Mouse (Mus musculus) liver, adult 2 months (tissue): ENCODE data around the gene Gabbr2. TPM values are rescaled to one million over a fixed set of nuclear protein-coding genes. Genes with fewer than 3 reads are reported as not detected.
A peak's percentile ranks its signal among the peaks of the same experiment; 100 is the strongest.

Experiments used
- DNase-seq: peaks from one replicate; pipeline ENCODE4 v3.0.0-alpha.2; 2011; ENCODE audit warnings: low read depth, low spot score; ENCODE audit errors: extremely low read depth
- H3K27ac ChIP-seq: fragments of 200-500 bp; replicated peaks from 2 replicates; pipeline ENCODE4 v1.5.1; 2012; ENCODE audit warnings: low read depth, mild to moderate bottlenecking, control low read depth, inconsistent platforms, low read length; ENCODE audit not compliant: insufficient read depth
- H3K27me3 ChIP-seq: fragments of 200-500 bp; 2 replicates; pipeline ENCODE4 v1.6.1; 2012; ENCODE audit warnings: mild to moderate bottlenecking, moderate library complexity, low read length, inconsistent platforms; ENCODE audit not compliant: control insufficient read depth, insufficient read depth
- H3K36me3 ChIP-seq: fragments of 200-500 bp; 2 replicates; pipeline ENCODE4 v1.6.1; 2012; ENCODE audit warnings: low read length, inconsistent platforms; ENCODE audit not compliant: control insufficient read depth, insufficient read depth
- H3K4me1 ChIP-seq: fragments of 200-500 bp; 2 replicates; pipeline ENCODE4 v1.6.1; 2011; ENCODE audit warnings: low read length; ENCODE audit not compliant: control insufficient read depth, insufficient read depth
- H3K4me3 ChIP-seq: fragments of 200-500 bp; 2 replicates; pipeline ENCODE4 v1.5.1; 2011; ENCODE audit warnings: low read depth, mild to moderate bottlenecking, control low read depth, low read length, moderate library complexity; ENCODE audit not compliant: insufficient read depth
- H3K79me2 ChIP-seq: fragments of 200-500 bp; 2 replicates; pipeline ENCODE4 v1.6.1; 2012; ENCODE audit warnings: inconsistent platforms, mild to moderate bottlenecking, low read length, moderate library complexity; ENCODE audit not compliant: control insufficient read depth, insufficient read depth
- H3K9ac ChIP-seq: fragments of 200-500 bp; 2 replicates; pipeline ENCODE4 v1.6.1; 2012; ENCODE audit warnings: low read depth, mild to moderate bottlenecking, control low read depth, inconsistent platforms, low read length
- CTCF ChIP-seq: fragments of 200-500 bp; IDR thresholded peaks from 2 replicates; pipeline ENCODE4 v1.5.1; 2011; ENCODE audit warnings: low read depth, low read length, control low read depth
- POLR2A ChIP-seq: fragments of 200-500 bp; IDR thresholded peaks from 2 replicates; pipeline ENCODE4 v1.6.1; 2011; ENCODE audit warnings: low read length, control low read depth; ENCODE audit not compliant: insufficient read depth; ENCODE audit errors: extremely low read depth
- WGBS: fragments of 180-500 bp; shearing (Covaris S2); methylation state at CpG from one replicate; pipeline ENCODE4 v1.1.7; 2018; 5-methylcytosine and 5-hydroxymethylcytosine counted together
- polyA plus RNA-seq: library from polyadenylated mRNA; depleted of rRNA; stranded (reverse); fragments of >200 nt; gene quantifications from 2 replicates; pipeline ENCODE4 v1.2.3, GENCODE M21; 2012
- total RNA-seq: library from RNA; depleted of rRNA; stranded (reverse); fragments of >200 nt; gene quantifications from 2 replicates; pipeline ENCODE4 v1.2.3, GENCODE M21; 2014

Gene Gabbr2
- total and polyA plus RNA-seq, 2 experiments = 7.7 to 15.0 TPM

GRCm38 (mm10) chr4:46835064-46835463, 156.6 kb downstream of the Gabbr2 start:
- H3K9ac ChIP-seq = no peak overlapping the region
- no peak overlapping the region for H3K4me3 ChIP-seq
- H3K36me3 ChIP-seq = no peaks in the 10 kb centered on the region
- peaks cover 2% of the 10 kb centered on the region; the same call in 1 of the 2 replicates for H3K4me1 ChIP-seq
- WGBS = 96% methylated on average over 14 of the region's 14 CpGs
- TF ChIP-seq POLR2A = no peak
- no peak for TF ChIP-seq CTCF
- H3K27me3 ChIP-seq = no peaks in the 10 kb centered on the region
- no peak overlapping the region for H3K27ac ChIP-seq
- DNase-seq = no peak
- no peaks in the 10 kb centered on the region for H3K79me2 ChIP-seq

GRCm38 (mm10) chr4:46832834-46833544, 158.7 kb downstream of the Gabbr2 start:
- H3K4me1 ChIP-seq = peaks cover 2% of the 10 kb centered on the region; the same call in 1 of the 2 replicates
- no peak for DNase-seq
- no peaks in the 10 kb centered on the region for H3K36me3 ChIP-seq
- H3K79me2 ChIP-seq = no peaks in the 10 kb centered on the region
- no peak for TF ChIP-seq POLR2A
- peak; percentile 69 for TF ChIP-seq CTCF
- no peaks in the 10 kb centered on the region for H3K27me3 ChIP-seq
- 58% methylated on average over 12 of the region's 12 CpGs for WGBS
- no peak overlapping the region for H3K27ac ChIP-seq
- H3K4me3 ChIP-seq = no peak overlapping the region
- no peak overlapping the region for H3K9ac ChIP-seq

GRCm38 (mm10) chr4:46829656-46830055, 162.0 kb downstream of the Gabbr2 start:
- Histone ChIP-seq H3K27ac (no peak overlapping the region), H3K79me2 (no peaks in the 10 kb centered on the region), H3K27me3 (no peaks in the 10 kb centered on the region), H3K36me3 (no peaks in the 10 kb centered on the region), H3K4me3 (no peak overlapping the region), H3K9ac (no peak overlapping the region), H3K4me1 (peaks cover 2% of the 10 kb centered on the region; the same call in 1 of the 2 replicates)
- WGBS = 60% methylated on average over 2 of the region's 2 CpGs
- no peak for DNase-seq
- TF ChIP-seq CTCF (no peak), POLR2A (no peak)

- H3K79me2 ChIP-seq = no peaks in the 10 kb centered on the region
- H3K36me3 ChIP-seq = no peaks in the 10 kb centered on the region
- TF ChIP-seq CTCF (no peak), POLR2A (no peak)
- no peak for DNase-seq
- no peak overlapping the region for H3K4me3 ChIP-seq
- H3K27me3 ChIP-seq = no peaks in the 10 kb centered on the region
- H3K9ac ChIP-seq = no peak overlapping the region
- H3K4me1 ChIP-seq = peaks cover 2% of the 10 kb centered on the region; the same call in 1 of the 2 replicates
- H3K27ac ChIP-seq = no peak overlapping the region
- WGBS = 97% methylated on average over 5 of the region's 5 CpGs
Measured at GRCm38 (mm10) chr4:46828141-46828571, 163.5 kb downstream of the Gabbr2 start.

GRCm38 (mm10) chr4:46827471-46827870, 164.2 kb downstream of the Gabbr2 start:
- H3K27me3 ChIP-seq = no peaks in the 10 kb centered on the region
- H3K27ac ChIP-seq = no peak overlapping the region
- H3K9ac ChIP-seq = no peak overlapping the region
- TF ChIP-seq CTCF = no peak
- no peak for TF ChIP-seq POLR2A
- no peak for DNase-seq
- WGBS = 71% methylated on average over 9 of the region's 9 CpGs
- H3K79me2 ChIP-seq = no peaks in the 10 kb centered on the region
- no peaks in the 10 kb centered on the region for H3K36me3 ChIP-seq
- peaks cover 2% of the 10 kb centered on the region; the same call in 1 of the 2 replicates for H3K4me1 ChIP-seq
- no peak overlapping the region for H3K4me3 ChIP-seq
